Mouse (Mus musculus) mature B cell (primary cell): ENCODE measurements around the gene Col5a1.

Experiments
- in situ Hi-C: fragments of 300-500 bp; cut with MboI; formaldehyde crosslinking; loops from 2 replicates; pipeline ENCODE4 v1.14.3; 2019

Gene Col5a1

GRCm38 (mm10) chr2:27918106-27918505 is 31.9 kb downstream of the Col5a1 start:
- in situ Hi-C loops = no loop called here

- in situ Hi-C loops = no loop called here
These were observed 33.2 kb downstream of the Col5a1 start for GRCm38 (mm10) chr2:27919309-27919850.

GRCm38 (mm10) chr2:27922053-27922452 is 35.8 kb downstream of the Col5a1 start:
- in situ Hi-C loops = no loop called here

- in situ Hi-C loops = no loop called here
These were observed 37.5 kb downstream of the Col5a1 start for GRCm38 (mm10) chr2:27923718-27924117.

- in situ Hi-C loops = no loop called here
These were observed 38.2 kb downstream of the Col5a1 start for GRCm38 (mm10) chr2:27924463-27924862.

- in situ Hi-C loops = no loop called here
These were observed 40.4 kb downstream of the Col5a1 start for GRCm38 (mm10) chr2:27926478-27927165.

- in situ Hi-C loops = no loop called here
These were observed 44.3 kb downstream of the Col5a1 start for GRCm38 (mm10) chr2:27930471-27931015.

- in situ Hi-C loops = no loop called here
These were observed 44.9 kb downstream of the Col5a1 start for GRCm38 (mm10) chr2:27931130-27931529.

- in situ Hi-C loops = no loop called here
These were observed 45.7 kb downstream of the Col5a1 start for GRCm38 (mm10) chr2:27931971-27932370.

GRCm38 (mm10) chr2:27934269-27934668 is 48.0 kb downstream of the Col5a1 start:
- in situ Hi-C loops = no loop called here

GRCm38 (mm10) chr2:27934831-27935230 is 48.6 kb downstream of the Col5a1 start:
- in situ Hi-C loops = no loop called here

GRCm38 (mm10) chr2:27935441-27935840 is 49.2 kb downstream of the Col5a1 start:
- in situ Hi-C loops = no loop called here

GRCm38 (mm10) chr2:27936607-27937191 is 50.5 kb downstream of the Col5a1 start:
- in situ Hi-C loops = no loop called here

- in situ Hi-C loops = no loop called here
These were observed 53.2 kb downstream of the Col5a1 start for GRCm38 (mm10) chr2:27939433-27939832.

GRCm38 (mm10) chr2:27940144-27940543 is 53.9 kb downstream of the Col5a1 start:
- in situ Hi-C loops = no loop called here

- in situ Hi-C loops = no loop called here
These were observed 61.0 kb downstream of the Col5a1 start for GRCm38 (mm10) chr2:27947252-27947651.

- in situ Hi-C loops = no loop called here
These were observed 61.7 kb downstream of the Col5a1 start for GRCm38 (mm10) chr2:27947917-27948316.

- in situ Hi-C loops = no loop called here
These were observed 67.6 kb downstream of the Col5a1 start for GRCm38 (mm10) chr2:27953866-27954265.

GRCm38 (mm10) chr2:27954924-27955323 is 68.7 kb downstream of the Col5a1 start:
- in situ Hi-C loops = no loop called here

- in situ Hi-C loops = no loop called here
These were observed 70.5 kb downstream of the Col5a1 start for GRCm38 (mm10) chr2:27956751-27957150.

GRCm38 (mm10) chr2:27957184-27957583 is 71.0 kb downstream of the Col5a1 start:
- in situ Hi-C loops = no loop called here

GRCm38 (mm10) chr2:27959275-27959674 is 73.0 kb downstream of the Col5a1 start:
- in situ Hi-C loops = no loop called here

GRCm38 (mm10) chr2:27961190-27961589 is 75.0 kb downstream of the Col5a1 start:
- in situ Hi-C loops = no loop called here
